Mouse (Mus musculus) layer of hippocampus, adult 18-20 months (tissue): ENCODE data around the gene Rftn2. TPM values are rescaled to one million over a fixed set of nuclear protein-coding genes. Genes with fewer than 3 reads are reported as not detected.

Experiments used
- DNase-seq, 2 experiments: peaks; one replicate each; pipeline ENCODE4 v3.0.0; 2022; ENCODE audit warnings: low spot score in 2 of 2
- long read RNA-seq: library from polyadenylated mRNA; stranded (forward); transcript quantifications from one replicate; pipeline ENCODE4 v2.0.0, GENCODE M21; 2021
- total RNA-seq, 2 experiments: library from RNA; stranded (reverse); gene quantifications; 2 replicates each; pipeline ENCODE4 v1.2.3; 2021

The Rftn2 gene
- total RNA-seq, result 10 to 100 TPM; 35.6 to 36.4 TPM
- long read RNA-seq, transcript Rftn2-201 (9 exons, 3,677 nt), result major isoform, 27 of 31 reads
- long read RNA-seq, partial matches to known transcripts, result 0 of 31 reads
- long read RNA-seq, other reads (novel, unspliced or antisense), result 4 of 31 reads

DNA sequence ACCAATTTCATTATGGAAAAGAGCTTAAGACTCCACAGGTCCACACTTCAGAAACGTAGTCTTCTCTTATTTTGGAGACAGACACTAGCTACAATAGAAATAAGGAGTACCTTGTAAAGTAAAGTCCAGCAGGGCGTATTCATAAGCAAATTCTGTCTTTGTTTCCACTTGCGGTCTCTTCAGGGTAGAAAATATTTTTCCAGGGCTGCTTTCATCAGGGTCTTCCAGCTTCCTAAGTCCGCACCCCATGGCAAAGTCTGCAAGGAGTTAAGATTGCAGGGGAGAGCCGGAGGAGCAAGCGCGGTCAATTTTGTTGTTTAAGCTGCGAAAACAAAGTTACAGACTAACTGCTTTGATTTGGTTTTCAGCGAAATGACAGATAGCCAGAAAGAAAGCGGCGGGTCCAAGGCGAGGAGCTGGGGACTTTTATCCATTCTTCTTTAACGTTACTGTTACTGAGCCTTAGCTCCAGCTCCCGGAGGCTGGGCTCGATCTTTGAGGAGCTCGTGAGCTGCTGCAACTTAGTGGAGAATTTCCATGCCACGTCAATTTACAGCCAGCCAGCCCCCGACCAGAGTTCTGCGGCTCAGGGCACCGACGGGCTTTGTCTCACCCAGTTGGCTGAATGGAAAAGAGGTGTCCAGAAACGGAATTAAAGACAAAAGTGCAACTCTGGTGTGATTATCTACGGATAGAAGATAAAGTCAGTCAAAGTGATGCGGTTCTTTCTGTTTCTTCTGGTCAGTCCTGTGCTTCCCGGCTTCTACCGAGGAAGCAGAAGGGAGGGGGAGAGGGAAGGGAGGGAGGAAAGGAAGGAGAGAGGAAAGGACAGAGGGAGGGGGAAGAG, at the start of gene Rftn2:
Gene Rftn2, minus strand, starts transcription at position 772 of the 847 bp plus-strand sequence.
- peak in 1 of 2 experiments; percentile 21 for DNase-seq

DNA sequence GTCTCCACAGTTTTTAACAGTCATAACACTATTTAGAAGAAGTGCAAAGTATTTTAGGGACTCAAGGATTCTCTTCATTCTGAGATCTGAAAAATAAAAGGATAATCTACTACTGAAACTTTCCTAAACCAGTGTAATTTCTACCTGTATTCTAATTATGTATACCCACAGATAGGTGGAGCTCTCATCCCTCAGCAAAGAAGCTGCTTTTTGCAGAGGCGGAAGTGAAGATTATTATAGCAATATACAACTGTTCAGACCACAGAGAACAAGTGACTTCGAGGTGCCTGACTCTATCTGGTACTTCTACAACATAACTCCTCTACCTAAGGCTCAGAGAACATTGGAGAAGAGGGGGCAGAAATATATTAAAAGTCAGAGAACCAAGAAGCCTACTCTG, 38.9 kb upstream of the Rftn2 start:
- DNase-seq, result no peak

DNA sequence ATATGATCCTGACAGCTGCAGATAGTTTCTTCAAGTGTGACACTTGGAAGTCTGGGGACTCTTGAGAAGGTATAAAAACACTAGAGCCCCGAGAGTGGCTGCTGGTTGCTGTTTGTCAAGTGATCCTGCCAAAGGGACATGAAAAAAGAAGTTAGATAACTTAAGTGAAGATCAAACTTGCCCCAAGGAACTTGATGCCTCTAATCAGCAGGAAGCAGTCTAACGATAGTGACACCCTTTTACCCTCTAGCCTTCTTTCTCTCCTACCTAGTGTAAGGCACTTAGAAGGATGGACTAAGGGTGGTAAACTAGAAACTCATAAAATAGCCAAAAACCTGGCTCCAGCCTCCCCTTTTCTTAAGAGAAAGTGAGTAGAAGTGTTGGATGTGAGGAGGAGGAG, 37.8 kb upstream of the Rftn2 start:
- DNase-seq, result no peak

DNA sequence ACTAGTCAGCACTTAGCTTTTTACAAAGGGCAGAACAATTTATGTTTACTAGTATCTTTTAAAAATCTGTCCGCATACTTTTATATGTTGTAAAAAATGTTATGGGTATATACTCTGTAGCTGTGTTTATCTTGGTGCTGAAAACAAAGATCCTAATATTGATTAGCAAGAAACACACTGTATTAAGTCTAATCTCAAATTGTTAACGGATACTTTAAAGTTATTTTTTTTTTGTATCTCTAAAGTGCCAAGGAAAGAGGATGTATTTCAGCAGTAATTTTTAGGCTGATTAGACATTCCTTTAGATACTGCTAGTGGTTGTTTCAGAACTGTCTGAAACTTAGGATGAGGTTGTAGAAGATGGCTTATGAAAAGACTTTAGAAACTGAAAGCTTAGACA, 19.8 kb upstream of the Rftn2 start:
- DNase-seq, result no peak

DNA sequence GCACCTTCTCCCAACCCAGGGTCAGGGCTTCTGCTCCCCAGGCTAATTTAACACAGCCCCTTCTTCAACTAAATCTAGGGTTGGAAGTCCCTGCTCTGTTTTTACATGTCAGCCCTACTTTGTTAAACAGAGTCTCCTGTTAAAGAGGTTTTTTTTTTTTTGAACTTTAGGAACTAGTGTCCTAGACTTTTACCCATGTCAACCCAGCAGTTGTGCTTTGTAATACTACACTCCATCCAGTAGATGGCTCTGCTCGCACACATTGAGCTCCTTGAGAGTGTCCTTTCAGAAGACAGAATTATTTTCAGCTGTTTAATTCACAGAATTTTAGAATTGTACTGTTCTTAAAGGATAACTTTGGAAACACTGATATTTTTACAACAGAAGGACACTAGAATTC, 12.7 kb upstream of the Rftn2 start:
- DNase-seq, result peak in 1 of 2 experiments; percentile 59

DNA sequence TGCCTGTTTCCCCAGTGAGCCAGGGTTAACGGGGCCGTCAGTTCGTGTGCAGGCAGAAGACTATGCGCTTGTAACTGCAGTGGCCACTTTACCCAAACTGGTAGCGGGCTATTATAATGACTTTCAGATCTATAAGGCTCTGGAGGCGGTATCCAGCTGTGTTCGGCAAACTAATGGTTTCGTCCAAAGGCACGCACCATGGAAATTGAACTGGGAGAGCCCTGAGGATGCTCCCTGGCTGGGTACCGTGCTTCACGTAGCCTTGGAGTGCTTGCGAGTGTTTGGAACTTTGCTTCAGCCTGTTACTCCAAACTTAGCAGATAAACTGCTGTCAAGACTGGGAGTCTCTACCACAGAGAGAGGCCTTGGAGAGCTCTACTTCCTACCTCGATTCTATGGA, 11.9 kb upstream of the Rftn2 start:
- no peak for DNase-seq

DNA sequence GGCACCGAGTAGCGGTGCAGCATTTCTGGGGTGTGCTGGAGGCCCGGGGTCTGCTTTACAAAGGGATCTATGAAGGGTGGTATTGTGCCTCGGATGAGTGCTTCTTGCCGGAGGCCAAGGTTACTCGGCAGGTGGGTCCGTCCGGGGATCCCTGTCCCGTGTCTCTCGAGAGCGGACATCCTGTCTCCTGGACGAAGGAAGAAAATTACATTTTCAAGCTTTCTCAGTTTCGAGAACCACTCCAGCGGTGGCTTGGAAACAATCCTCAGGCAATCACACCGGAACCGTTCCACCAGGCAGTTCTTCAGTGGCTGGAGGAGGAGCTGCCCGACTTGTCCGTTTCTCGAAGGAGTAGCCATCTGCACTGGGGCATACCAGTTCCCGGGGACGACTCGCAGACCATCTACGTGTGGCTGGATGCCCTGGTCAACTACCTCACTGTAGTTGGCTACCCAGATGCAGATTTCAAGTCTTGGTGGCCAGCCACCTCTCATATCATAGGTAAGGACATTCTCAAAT, 11.1 kb upstream of the Rftn2 start:
- peak in 1 of 2 experiments; percentile 31 for DNase-seq

DNA sequence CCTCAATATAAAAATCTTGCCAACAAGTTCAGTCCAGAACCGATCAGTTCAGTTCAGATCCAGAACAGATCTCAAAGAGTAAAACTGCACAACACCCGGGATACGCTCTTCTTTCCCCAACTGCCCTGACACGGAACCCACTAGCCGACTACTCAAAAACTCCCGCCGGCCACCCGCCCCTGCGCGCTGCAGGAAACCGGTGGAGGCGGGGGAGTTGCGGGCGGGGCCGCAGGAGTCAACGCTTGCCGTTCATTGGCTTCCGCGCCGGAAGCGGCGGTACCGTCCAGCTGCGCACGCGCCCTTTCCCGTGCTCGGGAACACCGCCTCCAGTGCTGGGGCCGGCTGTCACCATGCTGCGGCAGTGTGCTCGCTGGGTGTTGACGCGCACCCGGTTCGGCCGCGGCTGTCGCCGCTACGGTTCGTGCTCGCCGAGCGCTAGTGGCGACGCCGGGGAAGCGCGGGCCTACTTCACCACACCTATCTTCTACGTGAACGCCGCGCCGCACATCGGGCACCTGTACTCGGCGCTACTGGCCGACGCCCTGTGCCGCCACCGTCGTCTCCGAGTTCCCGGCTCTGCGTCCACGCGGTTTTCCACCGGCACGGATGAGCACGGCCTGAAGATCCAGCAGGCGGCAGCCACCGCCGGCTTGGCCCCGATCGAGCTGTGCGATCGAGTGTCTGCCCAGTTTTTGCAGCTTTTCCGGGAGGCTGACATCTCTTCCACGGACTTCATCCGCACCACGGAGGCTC, 10.5 kb upstream of the Rftn2 start, which contains the start of gene Mars2:
Gene Mars2, plus strand, starts transcription at position 288 of the 753 bp plus-strand sequence.
- DNase-seq, result peak; percentile 95 to 96

DNA sequence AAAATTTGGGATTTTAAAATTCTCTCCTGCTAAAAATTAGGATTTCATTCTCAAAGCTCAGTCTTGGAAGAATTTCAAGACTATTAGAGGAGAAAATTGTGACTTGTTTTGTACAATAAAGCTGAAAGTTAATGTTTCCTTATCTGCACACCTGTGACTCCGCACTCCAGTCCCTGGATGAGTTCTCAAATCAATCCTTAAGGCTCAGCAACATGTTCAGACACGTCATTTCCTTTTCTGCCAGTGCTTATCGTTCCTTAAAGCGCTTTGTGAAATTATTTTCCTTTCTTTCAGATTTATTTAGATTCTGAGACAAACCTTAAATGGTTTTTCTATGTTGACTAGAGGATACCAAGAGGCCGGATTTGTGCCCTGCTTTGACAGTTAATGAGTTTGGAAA, 9.9 kb upstream of the Rftn2 start:
- no peak for DNase-seq

DNA sequence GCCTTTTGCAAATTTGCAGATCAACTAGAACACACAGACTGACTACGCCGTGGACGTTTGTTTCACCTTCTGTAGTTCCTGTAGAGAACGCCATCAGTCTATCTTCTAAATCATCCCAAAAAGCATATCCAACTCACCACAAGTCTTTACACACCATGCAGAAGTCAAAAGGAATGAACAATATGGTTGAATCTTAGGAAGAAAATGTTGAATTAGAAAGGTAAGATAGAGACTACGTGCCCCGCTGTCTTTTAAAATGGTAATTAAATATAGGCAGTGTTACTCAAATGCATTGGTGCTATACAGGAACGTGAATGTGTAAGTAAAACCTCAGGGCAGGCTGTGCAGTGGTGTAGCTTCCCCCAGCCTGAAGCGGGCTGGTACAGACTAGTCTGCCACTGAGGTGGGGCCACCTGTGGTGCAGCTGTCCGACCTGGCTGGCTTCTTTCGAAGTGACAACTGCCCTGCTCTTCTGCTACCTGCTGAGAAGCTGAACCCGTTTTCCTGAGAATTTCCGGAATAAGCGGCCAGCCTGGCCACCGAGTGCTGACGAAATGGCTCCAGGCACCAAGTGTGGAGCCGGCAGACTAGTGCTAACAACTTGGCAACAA, 8.4 kb upstream of the Rftn2 start:
- DNase-seq, result no peak

DNA sequence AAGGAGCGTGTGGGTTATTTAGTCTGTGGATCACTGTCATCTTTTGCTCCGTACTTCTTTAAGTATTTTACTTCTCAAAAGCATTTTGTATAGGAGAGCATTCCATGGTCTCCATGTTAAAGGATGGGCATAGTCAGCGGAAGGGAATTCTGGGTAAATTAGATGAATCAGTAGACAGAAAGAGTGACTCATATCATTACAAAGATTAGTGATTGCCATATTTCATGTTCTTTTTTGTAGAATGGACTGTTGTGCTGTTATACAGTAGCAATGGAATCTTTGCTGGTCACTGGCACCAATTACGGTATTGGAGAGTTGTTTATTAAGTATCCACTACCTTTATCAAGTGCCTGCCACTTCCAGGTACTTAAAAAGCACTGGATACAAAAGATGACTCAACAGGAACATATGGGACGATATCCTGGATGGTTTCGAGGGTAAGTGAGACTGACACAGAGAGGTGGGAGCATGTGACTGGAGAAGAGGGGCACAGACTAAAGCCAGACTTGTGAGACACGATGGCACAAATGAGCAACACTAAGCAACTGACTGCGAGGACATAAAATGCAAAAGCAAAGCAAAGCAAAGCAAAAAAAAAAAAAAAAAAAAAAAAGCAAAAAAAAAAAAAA, 1.8 kb upstream of the Rftn2 start:
- DNase-seq, result no peak

DNA sequence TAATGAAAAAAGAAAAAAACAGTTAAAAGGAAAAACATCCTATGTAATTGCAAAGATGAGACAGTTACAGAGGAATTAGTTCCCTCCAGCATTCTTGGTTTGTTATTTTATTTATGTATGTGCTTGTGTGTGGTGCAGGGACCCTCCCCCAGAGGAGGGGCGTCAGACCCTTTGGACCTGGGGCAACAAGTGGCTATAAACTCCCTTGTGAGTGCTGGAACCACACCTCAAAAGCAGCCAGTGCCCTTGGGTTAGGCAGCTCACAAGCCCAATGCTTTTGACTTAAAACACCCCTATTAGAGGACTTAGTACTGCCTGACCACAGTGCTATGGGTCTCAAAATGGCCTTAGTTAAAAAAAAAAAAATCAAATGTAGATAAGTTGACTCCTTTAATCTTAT, 794 bp upstream of the Rftn2 start:
- no peak for DNase-seq

DNA sequence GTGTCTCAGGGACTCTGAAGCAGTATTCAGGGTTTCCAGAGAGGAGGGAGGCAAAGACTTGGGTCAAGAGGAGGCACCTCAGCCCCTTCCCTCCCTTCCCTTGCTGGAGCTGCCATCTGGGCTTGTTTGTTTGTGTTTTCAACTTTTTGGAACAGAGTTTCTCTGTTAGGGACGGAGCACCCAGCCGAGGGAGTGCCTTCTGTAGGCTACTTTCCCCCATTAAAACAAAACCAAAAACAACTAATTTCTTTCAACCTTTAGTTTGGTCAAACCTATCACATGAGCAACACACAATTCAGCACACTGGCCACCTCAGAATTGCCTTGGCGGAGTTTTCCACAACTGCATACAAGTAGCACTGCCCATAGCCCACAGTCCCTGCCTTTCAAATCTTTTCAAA, 1.2 kb downstream of the Rftn2 start:
- peak in 1 of 2 experiments; percentile 34 for DNase-seq

DNA sequence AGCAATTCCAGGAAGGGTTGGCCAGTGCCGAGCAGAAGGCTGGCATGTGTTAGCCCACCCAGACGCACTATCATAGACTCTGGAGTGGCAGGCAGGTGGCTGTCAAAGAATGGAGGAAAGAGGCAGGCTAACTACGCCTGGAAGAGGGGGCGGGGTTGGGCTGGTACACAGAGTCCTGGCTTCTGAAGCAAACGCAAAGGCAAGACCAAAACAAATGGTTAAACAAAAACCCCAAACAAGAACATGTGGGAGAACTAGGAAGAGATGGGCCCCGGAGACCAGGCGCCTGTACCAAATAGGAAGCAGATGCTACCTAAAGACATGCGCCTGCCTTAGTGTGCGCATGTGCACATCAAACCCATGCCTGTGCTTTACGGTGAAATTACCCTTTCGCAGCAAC, 2.5 kb downstream of the Rftn2 start:
- DNase-seq, result peak in 1 of 2 experiments; percentile 46

DNA sequence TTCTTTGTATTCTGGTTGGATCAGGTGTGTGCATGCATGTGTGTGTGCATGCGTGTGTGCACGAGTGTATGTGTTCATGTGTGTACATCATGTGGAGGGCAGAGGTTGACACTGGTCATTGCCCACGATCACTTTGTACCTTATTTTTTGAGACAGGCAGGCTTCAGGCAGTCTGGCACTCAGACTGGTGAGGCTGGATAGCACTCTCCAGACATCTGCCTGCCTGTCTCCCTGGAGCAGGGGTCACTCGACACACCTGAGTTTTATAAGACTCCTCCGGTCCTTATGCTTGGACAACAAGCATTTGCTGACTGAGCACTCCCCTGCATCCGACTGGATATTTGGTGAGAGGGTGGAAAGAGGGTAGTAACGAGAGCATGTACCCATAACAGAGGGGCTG, 3.6 kb downstream of the Rftn2 start:
- no peak for DNase-seq

DNA sequence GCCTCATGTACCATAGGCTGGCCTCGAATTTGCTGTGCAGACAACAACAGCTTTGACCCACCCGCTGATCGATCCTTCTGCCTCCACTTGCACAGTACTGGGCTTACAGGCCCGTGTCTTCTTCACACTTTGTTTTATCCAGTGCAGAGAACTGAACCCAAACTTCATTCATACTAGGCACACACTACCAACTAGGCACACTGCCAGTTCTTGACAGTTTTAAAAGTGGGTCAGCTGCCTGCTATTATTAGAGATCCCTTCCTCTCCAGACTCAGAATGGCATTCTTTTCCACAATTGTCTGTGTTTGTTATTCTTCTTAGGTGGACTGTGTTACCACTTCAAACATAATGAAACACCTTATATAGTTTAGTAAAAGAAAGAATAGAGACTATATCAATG, 5.2 kb downstream of the Rftn2 start:
- peak in 1 of 2 experiments; percentile 34 for DNase-seq

DNA sequence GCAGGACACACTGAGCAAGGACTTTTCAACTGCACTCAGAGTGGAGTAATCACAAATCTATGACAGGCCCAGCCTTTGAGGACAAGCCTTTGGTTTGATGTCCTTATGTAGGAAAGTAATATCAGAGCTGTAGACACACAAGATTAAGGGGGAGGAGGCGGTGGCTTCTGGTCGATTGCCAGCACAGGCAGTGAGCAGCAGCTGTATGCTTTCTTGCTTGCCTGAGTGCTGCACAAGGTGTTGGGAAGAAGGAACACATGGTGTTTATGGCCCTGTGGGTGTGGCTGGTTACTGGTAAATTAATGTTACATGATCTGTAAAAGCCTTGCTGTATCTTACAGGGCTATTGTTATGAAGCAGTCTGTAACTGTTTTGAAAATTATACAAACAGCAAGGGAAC, 9.4 kb downstream of the Rftn2 start:
- DNase-seq, result no peak

DNA sequence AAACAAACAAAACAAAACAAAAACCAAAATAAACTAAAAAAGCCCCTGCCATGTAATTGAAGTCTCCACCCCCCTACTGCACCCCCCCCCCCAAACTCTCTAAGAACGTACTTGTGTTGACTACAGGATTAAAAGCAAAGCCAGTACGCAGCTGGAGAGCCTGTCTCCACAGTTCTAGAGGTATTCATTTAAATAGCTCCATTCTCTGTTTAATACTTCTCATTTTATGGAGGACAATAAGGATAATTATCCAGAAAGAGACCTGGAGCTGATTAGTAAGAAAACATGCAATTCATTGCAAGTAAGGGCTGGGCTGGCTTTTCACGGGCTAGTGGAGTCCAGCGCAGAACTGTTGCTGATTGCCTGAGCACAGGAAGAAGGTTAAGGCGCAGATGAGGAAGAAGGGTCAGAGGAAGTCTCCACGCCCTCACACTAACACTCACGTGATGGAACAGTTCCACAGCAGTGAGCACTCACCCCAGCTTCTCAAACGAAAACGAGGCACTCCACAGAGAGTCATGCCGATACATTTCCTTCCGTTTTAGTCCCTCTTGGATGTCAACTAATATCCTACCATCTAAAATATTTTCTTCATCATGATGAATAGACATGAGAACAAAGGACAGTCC, 11.3 kb downstream of the Rftn2 start:
- no peak for DNase-seq

DNA sequence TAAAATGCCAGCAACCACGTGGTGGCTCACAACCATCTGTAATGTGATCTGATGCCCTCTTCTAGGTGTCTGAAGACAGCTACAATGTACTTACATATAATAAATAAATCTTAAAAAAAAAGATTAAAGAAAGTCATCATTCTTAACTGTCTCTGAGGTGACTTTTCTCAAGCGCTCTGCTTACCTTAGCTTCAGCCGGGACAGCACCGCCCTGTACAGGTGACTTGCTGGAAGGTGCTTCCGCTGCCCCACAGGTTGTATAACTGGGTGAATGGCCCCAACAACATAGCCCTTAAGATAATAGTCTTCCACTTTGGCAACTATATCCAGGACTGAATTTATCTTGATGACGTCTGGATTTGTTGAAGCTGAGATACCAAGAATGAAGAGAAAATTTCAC, 12.6 kb downstream of the Rftn2 start:
- no peak for DNase-seq

DNA sequence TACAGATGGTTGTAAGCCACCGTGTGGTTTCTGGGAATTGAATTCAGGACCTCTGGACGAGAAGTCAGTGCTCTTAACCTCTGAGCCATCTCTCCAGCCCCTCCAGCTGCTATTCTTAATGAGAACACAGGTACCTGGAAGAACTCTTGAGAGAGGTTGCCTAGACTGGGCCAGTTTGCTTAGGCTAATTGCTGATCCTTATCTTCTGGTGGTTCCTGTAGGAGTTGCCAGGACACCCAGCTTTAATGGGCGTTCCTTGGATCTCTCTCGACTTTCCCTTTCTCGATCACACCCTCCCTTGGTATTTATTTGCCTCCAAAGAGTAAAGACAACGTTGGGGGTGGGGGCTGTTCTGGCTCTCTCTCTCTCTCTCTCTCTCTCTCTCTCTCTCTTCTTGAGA, 13.1 kb downstream of the Rftn2 start:
- DNase-seq, result no peak

DNA sequence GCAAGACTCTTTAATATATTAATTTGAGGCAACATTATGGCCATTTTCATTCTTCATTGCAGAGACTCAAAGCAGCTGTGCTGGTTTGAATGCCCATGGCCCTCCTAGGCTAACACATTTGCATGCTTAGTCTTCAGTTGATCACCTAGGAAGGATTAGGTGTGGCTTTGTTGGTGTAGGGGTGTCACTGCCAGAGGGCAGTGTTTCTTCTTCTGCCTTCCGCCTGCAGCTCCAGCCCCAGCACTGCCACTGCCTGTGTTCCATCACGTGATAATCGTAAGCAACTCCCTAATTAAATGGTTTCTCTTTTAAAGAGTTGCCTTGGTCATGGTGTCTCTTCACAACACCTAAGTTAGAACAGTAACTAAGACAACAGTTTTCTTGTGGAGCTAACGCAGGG, 13.8 kb downstream of the Rftn2 start:
- DNase-seq, result no peak
